ENCODE assay signal across 8 mouse cellular contexts in genomic region chr2:146511401-146511865, GRCm38 (mm10). TPM values are rescaled to one million over a fixed set of nuclear protein-coding genes. Genes with fewer than 3 reads are reported as not detected.
DNase-seq lines count a peak whose midpoint lies in the region; ATAC-seq lines count a peak whose summit lies in the region.

No protein-coding gene starts in this region.

- H3K9ac ChIP-seq in kidney, embryonic 14.5 days (ENCODE audit: low read depth, low read length) = peak overlapping the region; percentile 81
- H3K9ac ChIP-seq in liver, embryonic 11.5 days (ENCODE audit: low read depth, low read length) = peak overlapping the region; percentile 88
- H3K9ac ChIP-seq in neural tube, embryonic 15.5 days (replicated peaks) = peak overlapping the region; percentile 84

- no peak overlapping the region for H3K27ac ChIP-seq in kidney, embryonic 14.5 days (ENCODE audit: low read depth, low read length)
- peak overlapping the region; percentile 61 for H3K27ac ChIP-seq in liver, embryonic 11.5 days (ENCODE audit: low read depth, low read length)
- H3K27ac ChIP-seq in neural tube, embryonic 15.5 days (replicated peaks) = peak overlapping the region; percentile 73

- ATAC-seq in kidney, embryonic 14.5 days (ENCODE audit: low FRiP score, low TSS enrichment) = no peak
- ATAC-seq in erythroid progenitor cell, adult 5-6 weeks (replicated peaks; ENCODE audit: low FRiP score, poor library complexity, severe bottlenecking) = peak; percentile 20
- ATAC-seq in liver, embryonic 11.5 days (replicated peaks; ENCODE audit: low FRiP score) = peak; percentile 51
- ATAC-seq in neural tube, embryonic 15.5 days (ENCODE audit: low FRiP score) = peak; percentile 54

- H3K4me3 ChIP-seq in kidney, embryonic 14.5 days (ENCODE audit: low read length) = peak overlapping the region; percentile 88
- peak overlapping the region; percentile 93 for H3K4me3 ChIP-seq in liver, embryonic 11.5 days (ENCODE audit: low read depth, low read length)
- H3K4me3 ChIP-seq in neural tube, embryonic 15.5 days (replicated peaks) = peak overlapping the region; percentile 71

- DNase-seq in kidney, adult 9 months = no peak
- peak; percentile 41 for DNase-seq in ES-CJ7 (ENCODE audit: low read depth, low spot score)
- no peak for DNase-seq in liver, embryonic 11.5 days (ENCODE audit: low spot score)
- DNase-seq in frontal cortex, postnatal 14 days (ENCODE audit: low spot score in 2 of 2) = no peak
- DNase-seq in gastrocnemius, postnatal 25 days = no peak

- WGBS in kidney, embryonic 14.5 days = under 1% methylated on average over 22 of the region's 22 CpGs
- WGBS in liver, embryonic 11.5 days = under 1% methylated on average over 22 of the region's 22 CpGs
- under 1% methylated on average over 22 of the region's 22 CpGs for WGBS in neural tube, embryonic 15.5 days

- H3K4me2 ChIP-seq in kidney, embryonic 14.5 days (replicated peaks; ENCODE audit: low read depth, low read length) = peak overlapping the region; percentile 83
- peak overlapping the region; percentile 86 for H3K4me2 ChIP-seq in liver, embryonic 11.5 days
- peak overlapping the region; percentile 77 for H3K4me2 ChIP-seq in neural tube, embryonic 15.5 days

- no peaks in the 10 kb centered on the region for H3K27me3 ChIP-seq in kidney, embryonic 14.5 days (ENCODE audit: control insufficient read depth, insufficient read depth, low read length)
- no peaks in the 10 kb centered on the region for H3K27me3 ChIP-seq in liver, embryonic 11.5 days (replicated peaks; ENCODE audit: control insufficient read depth, insufficient read depth, low read length)
- no peaks in the 10 kb centered on the region for H3K27me3 ChIP-seq in neural tube, embryonic 15.5 days (replicated peaks)

- H3K4me1 ChIP-seq in kidney, embryonic 14.5 days (ENCODE audit: control insufficient read depth, insufficient read depth, low read length) = no peaks in the 10 kb centered on the region
- H3K4me1 ChIP-seq in liver, embryonic 11.5 days (replicated peaks; ENCODE audit: control insufficient read depth, insufficient read depth, low read length) = peaks cover 9% of the 10 kb centered on the region
- peaks cover 20% of the 10 kb centered on the region for H3K4me1 ChIP-seq in neural tube, embryonic 15.5 days

- no peaks in the 10 kb centered on the region for H3K9me3 ChIP-seq in kidney, embryonic 14.5 days (ENCODE audit: control insufficient read depth, low read length)
- no peaks in the 10 kb centered on the region for H3K9me3 ChIP-seq in liver, embryonic 11.5 days (ENCODE audit: control insufficient read depth, low read length)
- H3K9me3 ChIP-seq in neural tube, embryonic 15.5 days (replicated peaks) = no peaks in the 10 kb centered on the region

- H3K36me3 ChIP-seq in kidney, embryonic 14.5 days (ENCODE audit: control insufficient read depth, insufficient read depth, low read length) = no peaks in the 10 kb centered on the region
- no peaks in the 10 kb centered on the region for H3K36me3 ChIP-seq in liver, embryonic 11.5 days (ENCODE audit: control insufficient read depth, insufficient read depth, low read length)
- no peaks in the 10 kb centered on the region for H3K36me3 ChIP-seq in neural tube, embryonic 15.5 days

RNA-seq across cellular contexts. Expression of gene Ralgapa2, which starts 0.7 kb away (rescaled TPM):
- polyA plus RNA-seq in kidney, embryonic 14.5 days (2014; fragmentation: Nextera tagmentation; extraction: Ambion mirVana) = 5.8 and 8.5 TPM in 2 replicates
- 18.4 and 33.1 TPM in 2 replicates for total RNA-seq in erythroid progenitor cell, adult 5-6 weeks (2015; ENCODE audit: low replicate concordance)
- 22.6 and 23.8 TPM in 2 replicates for total RNA-seq in erythroid progenitor cell, adult 5-6 weeks (2017; ENCODE audit: low replicate concordance)
- polyA plus RNA-seq in liver, embryonic 11.5 days (2014; fragmentation: Nextera tagmentation; extraction: Ambion mirVana) = 11.6 and 13.0 TPM in 2 replicates
- polyA plus RNA-seq in neural tube, embryonic 15.5 days (2015; fragmentation: Nextera tagmentation; extraction: Ambion mirVana) = 9.3 and 9.9 TPM in 2 replicates
- total RNA-seq in gastrocnemius, postnatal 25 days (2021) = 1 to 10 TPM; 6.5 to 8.0 TPM
